Mouse (Mus musculus) G1E-ER4 (cell line): ENCODE results near the gene Krt75. TPM values are rescaled to one million over a fixed set of nuclear protein-coding genes. Genes with fewer than 3 reads are reported as not detected.
"Not testable (repeated sequence)": the region's sequence is repeated elsewhere in the genome, so short reads cannot be mapped to it uniquely, and the experiment has no call there.

Source experiments
- GATA1 ChIP-seq: IDR thresholded peaks from one replicate; pipeline ENCODE4 v1.8.0; 2012; ENCODE audit warnings: low read length, inconsistent platforms
- polyA plus RNA-seq: library from polyadenylated mRNA; stranded (reverse); fragments of >175 nt; gene quantifications from 2 replicates; pipeline ENCODE4 v1.2.3, GENCODE M21; 2012

The Krt75 gene
- polyA plus RNA-seq, 1 experiment: not detected

- no peak for TF ChIP-seq GATA1
Observed at GRCm38 (mm10) chr15:101537864-101538579, 35.7 kb downstream of the Krt75 start.

- TF ChIP-seq GATA1: no peak
Observed at GRCm38 (mm10) chr15:101536054-101536850, 37.5 kb downstream of the Krt75 start.

DNA sequence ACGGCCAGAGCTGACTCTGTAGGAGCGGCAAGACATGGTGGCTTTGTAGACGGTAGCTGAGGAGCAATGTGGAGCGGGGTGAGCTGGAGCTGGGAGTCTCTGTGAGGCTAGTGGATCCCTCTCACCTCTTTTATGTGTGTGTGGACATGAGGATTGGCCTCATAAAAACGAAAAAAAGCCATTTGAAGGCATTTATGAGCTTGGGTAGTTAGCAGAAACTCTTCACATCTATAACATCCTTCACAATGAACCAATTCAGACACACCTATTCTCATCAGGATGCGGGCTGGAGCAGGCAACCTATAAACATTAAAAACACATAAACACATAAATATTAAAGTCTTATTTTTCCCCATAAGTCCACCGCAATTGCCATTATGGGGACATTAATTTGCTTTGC lies 41.0 kb downstream of the Krt75 start, which contains the start of gene Krt84:
TSS of gene Krt84 (minus strand) at position 101 of the 400 bp plus-strand sequence.
- no peak for TF ChIP-seq GATA1

- TF ChIP-seq GATA1: no peak
Observed at GRCm38 (mm10) chr15:101522556-101523232, 51.0 kb downstream of the Krt75 start.

- TF ChIP-seq GATA1: no peak
Observed at GRCm38 (mm10) chr15:101519792-101520191, 53.9 kb downstream of the Krt75 start.

GRCm38 (mm10) chr15:101517161-101517560 lies 56.5 kb downstream of the Krt75 start, which contains the start of gene Gm49425:
TSS of gene Gm49425 (minus strand) at chr15:101517261.
- TF ChIP-seq GATA1: not testable (repeated sequence)

Other genes with a start within 250 kb of the Krt75 start
- gene Krt80, start 203.7 kb downstream of the Krt75 start, polyA plus RNA-seq: not detected in 2 replicates
- gene Krt7, start 162.9 kb downstream of the Krt75 start, polyA plus RNA-seq: not detected in 2 replicates
- not detected in 2 replicates for gene Krt87, start 135.1 kb downstream of the Krt75 start, polyA plus RNA-seq
- not detected in 2 replicates for gene Krt88, start 126.2 kb downstream of the Krt75 start, polyA plus RNA-seq
- not detected in 2 replicates for gene Krt81, start 110.2 kb downstream of the Krt75 start, polyA plus RNA-seq
- gene Krt86, start 100.4 kb downstream of the Krt75 start, polyA plus RNA-seq: not detected in 2 replicates
- gene Krt83, start 82.4 kb downstream of the Krt75 start, polyA plus RNA-seq: not detected in 2 replicates
- gene Gm49425, start 56.6 kb downstream of the Krt75 start, polyA plus RNA-seq: not detected in 2 replicates
- gene Krt84, start 41.1 kb downstream of the Krt75 start, polyA plus RNA-seq: not detected in 2 replicates
- gene Krt82, start 23.2 kb downstream of the Krt75 start, polyA plus RNA-seq: not detected in 2 replicates
- gene Krt90, start 11.0 kb downstream of the Krt75 start, polyA plus RNA-seq: not detected in 2 replicates
- not detected in 2 replicates for gene Gm5414, start 54.3 kb upstream of the Krt75 start, polyA plus RNA-seq
- gene Gm5478, start 73.5 kb upstream of the Krt75 start, polyA plus RNA-seq: not detected in 2 replicates
- gene Krt6b, start 106.4 kb upstream of the Krt75 start, polyA plus RNA-seq: not detected in 2 replicates
- not detected in 2 replicates for gene Krt6a, start 120.4 kb upstream of the Krt75 start, polyA plus RNA-seq
- not detected in 2 replicates for gene Krt5, start 139.0 kb upstream of the Krt75 start, polyA plus RNA-seq
- gene Krt71, start 169.2 kb upstream of the Krt75 start, polyA plus RNA-seq: not detected in 2 replicates
- not detected in 2 replicates for gene Krt72, start 212.6 kb upstream of the Krt75 start, polyA plus RNA-seq
- gene Krt73, start 228.4 kb upstream of the Krt75 start, polyA plus RNA-seq: not detected in 2 replicates
- not detected in 2 replicates for gene Krt2, start 244.3 kb upstream of the Krt75 start, polyA plus RNA-seq